Mouse (Mus musculus) bone marrow macrophage, adult 2 months (primary cell): ENCODE results near the gene Ptk7.

Source experiments
- CTCF ChIP-seq: IDR thresholded peaks from 2 replicates; pipeline ENCODE4 v1.5.1; 2012; ENCODE audit warnings: low read depth, mild to moderate bottlenecking, low read length, moderate library complexity
- POLR2A ChIP-seq: IDR thresholded peaks from 2 replicates; pipeline ENCODE4 v1.6.1; 2012; ENCODE audit warnings: mild to moderate bottlenecking, low read depth, low read length, borderline replicate concordance

- TF ChIP-seq CTCF = peak; percentile 35; the same call in 1 of the 2 replicates
- no peak for TF ChIP-seq POLR2A
Observed at GRCm38 (mm10) chr17:46555673-46556583, 73.4 kb downstream of the Ptk7 start, which contains the start of gene Srf.
